Mouse (Mus musculus): Measurements from ENCODE around the gene Col4a3.

DNA sequence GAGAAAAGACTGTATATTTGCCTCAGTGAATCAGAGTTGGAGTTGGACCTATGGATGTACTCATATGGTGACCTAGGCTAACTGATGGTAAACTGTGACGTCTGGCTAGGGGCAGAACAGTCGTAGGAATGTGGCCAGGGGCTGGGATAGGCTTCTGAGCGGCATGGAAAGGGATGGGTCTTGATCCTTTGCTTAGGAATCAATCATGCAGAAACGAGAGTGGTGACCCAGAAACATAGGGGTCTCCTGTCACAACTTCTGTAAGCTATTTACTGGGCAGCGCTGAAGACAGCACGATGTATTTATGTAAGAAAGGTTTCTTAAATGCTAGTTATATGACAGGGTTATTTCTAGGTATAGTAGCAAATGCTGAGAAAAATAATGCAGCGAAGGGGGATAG, 67.3 kb downstream of the Col4a3 start:
- TF ChIP-seq POLR2A (IDR thresholded peaks at IDR 0.05; ENCODE audit: low read depth, low read length) (no peak), CTCF (conservative IDR thresholded peaks at IDR 0.05 in 1 of 2, IDR thresholded peaks at IDR 0.05 in 1 of 2; ENCODE audit: low read depth in 2 of 2, low read length in 2 of 2) (no peak), ELF1 (IDR thresholded peaks at IDR 0.05; ENCODE audit: low read depth, low read length) (no peak), EP300 (IDR thresholded peaks at IDR 0.05; ENCODE audit: low read length) (no peak), GABPA (IDR thresholded peaks at IDR 0.05; ENCODE audit: insufficient replicate concordance, low read depth, low read length) (no peak), TCF12 (IDR thresholded peaks at IDR 0.05; ENCODE audit: low read depth, low read length) (no peak), MAFK (IDR thresholded peaks at IDR 0.05; ENCODE audit: insufficient replicate concordance, low read length) (no peak), JUND (conservative IDR thresholded peaks at IDR 0.05; ENCODE audit: low read depth, low read length) (no peak), HCFC1 (IDR thresholded peaks at IDR 0.05; ENCODE audit: low read depth, low read length) (no peak), ZC3H11A (IDR thresholded peaks at IDR 0.05; ENCODE audit: low read depth, low read length) (no peak), USF1 (IDR thresholded peaks at IDR 0.05; ENCODE audit: low read depth, low read length) (no peak), E2F4 (IDR thresholded peaks at IDR 0.05; ENCODE audit: insufficient replicate concordance, low read depth, low read length) (no peak), USF2 (conservative IDR thresholded peaks at IDR 0.05; ENCODE audit: low read depth, low read length) (no peak), KAT2A (IDR thresholded peaks at IDR 0.05; ENCODE audit: insufficient replicate concordance, low read length) (no peak)
